Mouse (Mus musculus): ENCODE data around the gene Nop2.

Gene Nop2

DNA sequence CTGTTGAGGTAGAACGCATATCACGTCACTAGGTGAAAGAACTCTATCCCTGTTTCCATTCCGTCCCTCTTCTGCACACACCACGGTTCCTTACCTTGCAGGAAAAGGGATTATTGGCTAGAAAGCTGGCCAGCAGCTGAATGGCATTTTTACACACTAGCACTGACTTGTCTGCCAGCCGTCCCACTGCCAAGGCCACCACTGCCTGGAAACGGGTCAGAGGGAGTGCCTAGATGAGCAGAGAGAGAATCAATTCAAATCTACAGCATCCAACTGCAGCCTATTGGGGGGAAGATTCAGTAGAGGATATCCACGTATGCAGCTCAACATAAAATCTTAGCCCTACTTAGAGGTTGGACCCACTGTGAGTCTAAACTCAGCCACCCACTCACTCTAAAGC, 47.9 kb downstream of the Nop2 start:
- DNase-seq = no peak

DNA sequence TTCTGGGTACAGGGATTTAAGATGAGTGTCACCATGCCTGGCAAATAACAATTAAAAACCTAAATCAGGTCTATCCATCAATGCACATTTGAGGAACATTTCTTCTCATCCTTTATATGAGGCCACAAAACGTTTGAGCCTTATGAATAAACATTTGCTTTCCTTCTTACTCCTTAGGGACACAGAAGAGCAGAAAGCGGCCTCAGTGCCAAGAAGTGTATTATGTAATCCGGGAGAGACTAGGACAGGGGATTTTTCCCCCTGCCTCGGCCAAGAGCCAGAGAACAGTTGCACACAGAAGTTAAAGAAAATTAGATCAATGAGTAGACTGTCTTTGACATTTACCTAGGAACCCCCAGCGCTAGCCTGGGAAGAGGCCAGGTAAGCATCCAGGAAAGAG, 50.4 kb downstream of the Nop2 start:
- no peak for DNase-seq

GRCm38 (mm10) chr6:125186203-125186602, 54.5 kb downstream of the Nop2 start:
- no peak for DNase-seq

GRCm38 (mm10) chr6:125190816-125191215, 59.1 kb downstream of the Nop2 start:
- DNase-seq = no peak

DNA sequence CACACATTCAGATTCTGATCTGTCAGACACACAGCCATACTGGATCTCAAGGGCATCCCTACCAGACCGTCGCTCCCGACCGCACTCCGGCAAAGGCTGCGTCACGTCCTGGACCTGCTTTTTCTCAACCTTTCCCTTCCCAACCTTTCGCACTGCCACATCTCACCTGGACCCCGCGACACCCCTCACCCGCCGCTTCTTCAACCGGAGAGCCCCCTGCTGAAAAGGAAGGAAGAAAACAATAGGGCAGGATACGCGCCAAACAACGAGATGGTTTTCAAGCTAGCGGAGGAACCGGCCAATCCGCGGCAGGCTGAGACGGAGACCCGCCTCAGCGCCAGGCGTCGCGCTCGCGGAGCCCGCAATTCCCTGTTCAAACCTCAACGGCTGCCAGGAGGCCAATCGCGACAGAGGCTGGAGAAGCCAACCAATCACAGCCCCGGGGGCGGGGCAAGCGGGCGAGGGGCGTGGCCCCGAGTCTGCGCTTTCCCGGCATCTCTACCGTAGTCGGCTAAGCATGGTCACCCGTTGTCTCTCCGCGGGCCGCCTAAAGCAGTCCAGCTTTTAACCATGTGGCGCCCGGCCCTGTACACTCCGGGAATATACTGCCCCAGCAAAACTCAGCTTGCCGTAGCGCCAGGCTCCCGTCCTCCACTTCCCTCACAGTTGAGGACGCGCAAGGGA, 59.8 kb downstream of the Nop2 start, which contains the start of the genes Ncapd2 and Mrpl51:
Gene Ncapd2 (minus strand): TSS at position 370 of the 684 bp plus-strand sequence.
Gene Mrpl51 (plus strand): TSS at position 470 of the 684 bp plus-strand sequence.
- DNase-seq = peak; percentile 98

GRCm38 (mm10) chr6:125192016-125192714, 60.5 kb downstream of the Nop2 start:
- DNase-seq = peak; percentile 95

GRCm38 (mm10) chr6:125192841-125193240, 61.1 kb downstream of the Nop2 start:
- DNase-seq = no peak

- no peak for DNase-seq
Measured at GRCm38 (mm10) chr6:125193390-125193789, 61.7 kb downstream of the Nop2 start.
